Mouse (Mus musculus) heart, embryonic 14.5 days (tissue): ENCODE data around the gene Sh3gl2. TPM values are rescaled to one million over a fixed set of nuclear protein-coding genes. Genes with fewer than 3 reads are reported as not detected.

ENCODE experiments used
- ATAC-seq: fragments of 200-750 bp; cut with Nextera tagmentation; 2 replicates; pipeline ENCODE4 v1.8.0; 2017; ENCODE audit warnings: low read depth, moderate TSS enrichment; ENCODE audit not compliant: insufficient number of reproducible peaks, insufficient read depth, low FRiP score
- H3K27ac ChIP-seq, 2 experiments: fragments of 200-500 bp in 1 of 2; fragments of 300-500 bp in 1 of 2; sonication (generic) in 1 of 2; replicated peaks in 1 of 2; 2 replicates each; pipeline ENCODE4 v1.5.1; 2012 to 2014; ENCODE audit warnings: low read depth in 2 of 2, low read length in 2 of 2, control low read depth in 1 of 2, mild to moderate bottlenecking in 1 of 2, mixed read lengths in 1 of 2; ENCODE audit not compliant: control insufficient read depth in 1 of 2, insufficient read depth in 1 of 2
- H3K27me3 ChIP-seq: fragments of 300-500 bp; sonication (generic); 2 replicates; pipeline ENCODE4 v1.6.1; 2014; ENCODE audit warnings: mild to moderate bottlenecking, low read length, control low read depth; ENCODE audit not compliant: control insufficient read depth, insufficient read depth
- H3K36me3 ChIP-seq: fragments of 300-500 bp; sonication (generic); 2 replicates; pipeline ENCODE4 v1.6.1; 2014; ENCODE audit warnings: mild to moderate bottlenecking, control low read depth, low read length, mixed read lengths; ENCODE audit not compliant: control insufficient read depth, insufficient read depth
- H3K4me1 ChIP-seq, 2 experiments: fragments of 200-500 bp in 1 of 2; fragments of 300-500 bp in 1 of 2; sonication (generic) in 1 of 2; 2 replicates each; pipeline ENCODE4 v1.6.1; 2012 to 2014; ENCODE audit warnings: low read length in 2 of 2, control low read depth in 1 of 2, mixed read lengths in 1 of 2; ENCODE audit not compliant: control insufficient read depth in 2 of 2, insufficient read depth in 2 of 2
- H3K4me2 ChIP-seq: fragments of 300-500 bp; sonication (generic); 2 replicates; pipeline ENCODE4 v1.6.1; 2014; ENCODE audit warnings: mild to moderate bottlenecking, low read length
- H3K4me3 ChIP-seq, 2 experiments: fragments of 200-500 bp in 1 of 2; fragments of 300-500 bp in 1 of 2; sonication (generic) in 1 of 2; 2 replicates each; pipeline ENCODE4 v1.5.1; 2012 to 2014; ENCODE audit warnings: low read length in 2 of 2, mild to moderate bottlenecking in 2 of 2, control low read depth in 1 of 2, low read depth in 1 of 2, moderate library complexity in 1 of 2; ENCODE audit not compliant: control insufficient read depth in 1 of 2, insufficient read depth in 1 of 2
- H3K9ac ChIP-seq: fragments of 300-500 bp; sonication (generic); 2 replicates; pipeline ENCODE4 v1.6.1; 2014; ENCODE audit warnings: mild to moderate bottlenecking, low read length
- H3K9me3 ChIP-seq: fragments of 300-500 bp; sonication (generic); 2 replicates; pipeline ENCODE4 v1.6.1; 2016; ENCODE audit warnings: low read length, control low read depth; ENCODE audit not compliant: control insufficient read depth
- WGBS: fragments of 180-500 bp; shearing (Covaris S2); extraction: QIAGEN DNeasy Blood & Tissue Kit; methylation state at CpG from one replicate; pipeline ENCODE4 v1.1.7; 2014; 5-methylcytosine and 5-hydroxymethylcytosine counted together
- polyA plus RNA-seq: library from polyadenylated mRNA; unstranded; fragments of >200 nt; fragmentation: Nextera tagmentation; extraction: Ambion mirVana; gene quantifications from 2 replicates; pipeline ENCODE4 v1.2.1, GENCODE M21; 2014

The Sh3gl2 gene
- polyA plus RNA-seq, 1 experiment from 2014 or later: 1.0 TPM

DNA sequence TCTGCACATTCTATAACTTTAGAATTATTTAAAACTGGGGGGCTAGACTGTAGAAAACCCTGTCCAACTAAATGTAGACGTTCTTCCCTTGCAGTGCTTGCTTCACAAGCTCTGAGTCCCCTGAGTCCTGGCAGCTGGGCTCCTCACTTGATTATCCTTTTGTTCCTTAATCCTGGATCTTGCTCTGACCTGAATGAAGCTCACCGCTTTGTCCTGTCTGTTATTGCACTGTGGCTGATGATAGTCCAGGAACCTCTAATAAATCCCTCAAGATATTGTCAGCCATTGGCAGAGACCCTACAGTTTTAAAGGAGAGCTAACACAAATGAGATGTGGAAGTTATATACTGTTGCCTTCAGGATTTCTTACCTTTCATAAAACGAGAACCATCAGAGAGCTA lies 114.2 kb downstream of the Sh3gl2 start:
- Histone ChIP-seq H3K9ac (no peak overlapping the region), H3K27ac (no peak overlapping the region), H3K4me2 (no peak overlapping the region), H3K4me1 (no peaks in the 10 kb centered on the region), H3K36me3 (no peaks in the 10 kb centered on the region), H3K9me3 (no peaks in the 10 kb centered on the region), H3K4me3 (no peak overlapping the region), H3K27me3 (no peaks in the 10 kb centered on the region)
- 68% methylated on average over 3 of the region's 3 CpGs for WGBS
- ATAC-seq: no peak

DNA sequence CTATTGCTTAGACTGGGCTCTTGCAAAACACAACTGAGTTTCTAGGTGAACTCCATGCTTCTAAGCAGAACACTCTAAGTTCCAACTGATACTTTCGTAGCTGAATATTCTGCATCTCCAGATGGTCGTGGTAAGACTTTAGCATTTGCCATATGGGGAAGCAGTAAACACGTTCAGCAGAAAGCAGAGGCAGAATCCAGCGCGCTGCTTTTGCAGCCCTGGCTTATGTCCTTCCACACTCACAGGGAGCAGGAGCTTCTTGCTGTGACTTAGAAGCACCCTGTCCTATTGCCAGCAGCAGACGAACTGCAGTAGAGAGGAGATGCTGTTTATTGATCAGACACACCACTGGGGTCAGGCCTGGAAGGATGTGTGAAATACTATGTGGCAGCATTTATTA lies 120.5 kb downstream of the Sh3gl2 start:
- Histone ChIP-seq H3K27me3 (no peaks in the 10 kb centered on the region), H3K9ac (no peak overlapping the region), H3K9me3 (no peaks in the 10 kb centered on the region), H3K27ac (no peak overlapping the region), H3K4me1 (no peaks in the 10 kb centered on the region), H3K4me2 (no peak overlapping the region), H3K4me3 (no peak overlapping the region), H3K36me3 (no peaks in the 10 kb centered on the region)
- ATAC-seq: no peak
- WGBS: 51% methylated on average over 6 of the region's 6 CpGs

DNA sequence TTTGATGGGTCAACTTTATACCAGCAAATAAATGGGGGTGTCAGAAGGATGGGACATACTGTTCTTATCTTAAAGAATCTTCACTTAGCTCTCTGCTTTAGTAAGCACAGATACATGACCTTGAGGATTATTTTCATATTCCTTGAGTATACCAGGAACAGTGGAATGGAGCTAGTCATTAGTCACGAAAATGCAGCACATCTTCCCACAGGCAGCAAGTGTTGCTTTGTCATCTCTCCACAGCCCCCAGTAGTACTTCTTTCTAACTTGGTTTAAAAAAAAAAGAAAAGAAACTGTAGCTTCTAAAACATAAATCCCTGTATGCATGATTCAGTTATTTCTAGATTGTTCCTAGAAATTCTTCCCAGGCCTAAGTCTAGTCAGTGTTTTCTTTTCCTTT lies 121.1 kb downstream of the Sh3gl2 start:
- no peaks in the 10 kb centered on the region for H3K9me3 ChIP-seq
- H3K27me3 ChIP-seq: no peaks in the 10 kb centered on the region
- H3K9ac ChIP-seq: no peak overlapping the region
- H3K4me2 ChIP-seq: no peak overlapping the region
- no peaks in the 10 kb centered on the region for H3K4me1 ChIP-seq
- H3K4me3 ChIP-seq: no peak overlapping the region
- WGBS: 82% methylated on average over 1 of the region's 1 CpGs
- no peak overlapping the region for H3K27ac ChIP-seq
- H3K36me3 ChIP-seq: no peaks in the 10 kb centered on the region
- no peak for ATAC-seq

DNA sequence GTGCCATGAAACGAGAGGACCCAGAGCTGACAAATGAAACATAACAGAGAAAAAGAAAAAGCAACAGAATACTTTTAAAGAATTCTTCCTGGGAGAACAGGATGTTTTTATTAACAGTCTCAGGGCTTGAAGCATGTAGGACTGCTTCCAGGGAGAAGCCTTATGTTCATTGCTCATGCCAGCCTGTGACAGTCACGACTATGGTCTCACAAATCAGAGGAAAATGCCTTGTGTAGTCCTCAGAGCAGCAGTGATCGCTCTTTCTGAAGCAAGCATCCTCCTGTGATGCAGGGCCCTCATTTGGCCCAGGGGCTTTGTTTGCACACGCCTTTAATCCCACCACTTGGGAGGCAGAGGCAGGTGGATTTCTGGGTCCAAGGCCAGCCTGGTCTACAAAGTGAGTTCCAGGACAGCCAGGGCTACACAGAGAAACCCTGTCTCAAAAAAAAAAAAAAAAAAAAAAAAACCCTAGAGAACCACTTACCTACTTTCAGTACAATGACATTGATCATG lies 129.8 kb downstream of the Sh3gl2 start:
- H3K9me3 ChIP-seq: no peaks in the 10 kb centered on the region
- no peak overlapping the region for H3K9ac ChIP-seq
- H3K27ac ChIP-seq: no peak overlapping the region
- no peaks in the 10 kb centered on the region for H3K27me3 ChIP-seq
- no peak overlapping the region for H3K4me3 ChIP-seq
- 77% methylated on average over 4 of the region's 4 CpGs for WGBS
- no peak for ATAC-seq
- H3K4me1 ChIP-seq: no peaks in the 10 kb centered on the region
- no peaks in the 10 kb centered on the region for H3K36me3 ChIP-seq
- no peak overlapping the region for H3K4me2 ChIP-seq

DNA sequence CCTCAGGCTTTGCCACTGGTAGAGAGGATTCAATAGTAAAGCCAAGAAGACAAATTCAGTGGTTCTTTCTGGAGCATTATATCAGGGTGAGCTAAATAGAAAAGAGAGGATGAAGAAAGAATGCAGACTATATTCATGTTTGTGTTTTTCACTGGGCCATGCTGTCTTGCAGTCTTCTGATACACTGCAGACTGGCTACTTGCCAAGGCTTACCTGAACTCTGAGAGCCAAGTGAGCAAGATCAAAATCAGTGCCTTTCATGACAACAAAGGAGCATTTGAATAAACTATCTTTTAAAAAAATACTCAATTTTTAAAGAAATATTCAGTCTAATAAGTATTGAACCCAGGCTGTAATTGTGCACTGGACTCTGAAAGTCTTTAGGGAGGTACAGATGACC lies 131.4 kb downstream of the Sh3gl2 start:
- ATAC-seq: no peak
- Histone ChIP-seq H3K27me3 (no peaks in the 10 kb centered on the region), H3K9me3 (no peaks in the 10 kb centered on the region), H3K4me1 (no peaks in the 10 kb centered on the region), H3K9ac (no peak overlapping the region), H3K4me3 (no peak overlapping the region), H3K36me3 (no peaks in the 10 kb centered on the region), H3K4me2 (no peak overlapping the region), H3K27ac (no peak overlapping the region)

DNA sequence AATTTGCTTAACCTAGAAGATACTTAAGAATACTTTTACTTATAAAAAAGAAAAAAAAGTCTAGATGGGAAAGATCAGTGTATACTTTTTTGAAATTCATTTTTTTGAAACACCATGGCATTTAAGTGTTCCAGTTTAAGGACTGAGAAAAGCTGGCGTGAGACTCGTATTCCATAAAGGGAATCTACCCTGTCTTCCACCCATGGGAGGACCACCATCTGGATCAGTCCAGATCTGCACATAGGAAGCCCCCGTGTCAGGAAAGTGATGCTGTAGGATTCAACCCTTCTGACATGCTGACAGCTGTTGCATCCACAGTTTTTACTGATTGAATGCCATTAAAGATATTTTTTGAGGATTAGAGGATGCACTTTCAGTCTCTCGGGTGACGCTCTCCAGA lies 134.2 kb downstream of the Sh3gl2 start:
- Histone ChIP-seq H3K27me3 (no peaks in the 10 kb centered on the region), H3K27ac (no peak overlapping the region), H3K36me3 (no peaks in the 10 kb centered on the region), H3K4me3 (no peak overlapping the region), H3K4me1 (no peaks in the 10 kb centered on the region), H3K9me3 (no peaks in the 10 kb centered on the region), H3K9ac (no peak overlapping the region), H3K4me2 (no peak overlapping the region)
- no peak for ATAC-seq
- WGBS: 88% methylated on average over 5 of the region's 5 CpGs

DNA sequence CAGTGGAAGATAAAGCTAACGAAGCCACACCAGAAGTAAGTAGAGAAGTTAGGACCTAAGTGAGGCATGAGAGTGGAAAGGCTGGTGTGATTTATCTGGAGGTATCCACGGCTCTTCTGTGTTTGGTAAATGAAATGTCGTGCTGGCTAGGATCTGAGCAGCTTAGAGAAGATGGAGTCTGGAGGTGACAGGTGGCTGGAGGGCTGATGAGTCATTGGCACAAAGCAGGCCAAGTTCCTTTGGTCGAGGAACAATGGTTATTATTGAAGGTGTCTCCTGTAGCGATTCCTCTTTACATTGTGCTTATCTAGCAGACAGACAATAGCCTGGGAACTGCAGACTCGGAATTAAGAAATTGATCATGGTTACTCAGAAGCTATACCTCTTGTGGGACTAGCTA lies 135.8 kb downstream of the Sh3gl2 start:
- Histone ChIP-seq H3K36me3 (no peaks in the 10 kb centered on the region), H3K4me2 (no peak overlapping the region), H3K4me3 (no peak overlapping the region), H3K9ac (no peak overlapping the region), H3K27me3 (no peaks in the 10 kb centered on the region), H3K27ac (no peak overlapping the region), H3K9me3 (no peaks in the 10 kb centered on the region), H3K4me1 (no peaks in the 10 kb centered on the region)
- no peak for ATAC-seq
- 58% methylated on average over 6 of the region's 6 CpGs for WGBS

DNA sequence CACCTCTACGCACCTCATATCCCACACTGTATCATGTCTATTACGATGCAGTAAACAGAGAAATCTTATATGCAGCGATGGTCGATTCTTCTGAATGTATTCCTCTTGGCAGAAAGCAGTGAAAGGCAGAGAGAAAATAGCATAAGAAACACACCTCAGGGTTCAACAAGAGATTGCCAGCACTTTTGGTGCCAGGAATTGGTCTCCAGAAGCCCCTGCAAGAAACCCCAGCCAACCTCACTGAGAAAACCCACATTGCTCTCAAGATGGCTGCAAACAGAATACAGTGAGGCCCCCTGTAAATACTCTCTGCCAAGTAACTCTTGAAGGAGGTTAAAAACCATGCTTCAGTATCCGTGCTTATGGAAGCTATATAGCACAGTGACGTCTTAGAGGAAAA lies 141.0 kb downstream of the Sh3gl2 start:
- no peaks in the 10 kb centered on the region for H3K36me3 ChIP-seq
- 85% methylated on average over 6 of the region's 6 CpGs for WGBS
- no peak overlapping the region for H3K4me3 ChIP-seq
- no peak overlapping the region for H3K4me2 ChIP-seq
- H3K9ac ChIP-seq: no peak overlapping the region
- no peak for ATAC-seq
- no peaks in the 10 kb centered on the region for H3K9me3 ChIP-seq
- no peaks in the 10 kb centered on the region for H3K27me3 ChIP-seq
- H3K27ac ChIP-seq: no peak overlapping the region
- H3K4me1 ChIP-seq: no peaks in the 10 kb centered on the region
